Mouse (Mus musculus) lung, embryonic 15.5 days (tissue): ENCODE data around the gene Hnmt. TPM values are rescaled to one million over a fixed set of nuclear protein-coding genes. Genes with fewer than 3 reads are reported as not detected.
"Not testable (repeated sequence)": the region's sequence is repeated elsewhere in the genome, so short reads cannot be mapped to it uniquely, and the experiment has no call there.

ENCODE experiments used
- ATAC-seq: fragments of 200-750 bp; cut with Nextera tagmentation; 2 replicates; pipeline ENCODE4 v1.8.0; 2017; ENCODE audit warnings: moderate number of reproducible peaks, borderline replicate concordance; ENCODE audit not compliant: low FRiP score, low TSS enrichment; ENCODE audit errors: extremely low read depth
- H3K27ac ChIP-seq: fragments of 300-500 bp; sonication (generic); 2 replicates; pipeline ENCODE4 v1.5.1; 2015; ENCODE audit warnings: moderate library complexity, mild to moderate bottlenecking, inconsistent platforms
- H3K27me3 ChIP-seq: fragments of 300-500 bp; sonication (generic); 2 replicates; pipeline ENCODE4 v1.6.1; 2015; ENCODE audit warnings: inconsistent platforms
- H3K36me3 ChIP-seq: fragments of 300-500 bp; sonication (generic); 2 replicates; pipeline ENCODE4 v1.6.1; 2015; ENCODE audit warnings: inconsistent platforms
- H3K4me1 ChIP-seq: fragments of 300-500 bp; sonication (generic); 2 replicates; pipeline ENCODE4 v1.6.1; 2015; ENCODE audit warnings: inconsistent platforms
- H3K4me2 ChIP-seq: fragments of 300-500 bp; sonication (generic); 2 replicates; pipeline ENCODE4 v1.6.1; 2015; ENCODE audit warnings: inconsistent platforms, mild to moderate bottlenecking, moderate library complexity
- H3K4me3 ChIP-seq: fragments of 300-500 bp; sonication (generic); 2 replicates; pipeline ENCODE4 v1.5.1; 2015; ENCODE audit warnings: mild to moderate bottlenecking, inconsistent platforms
- H3K9ac ChIP-seq: fragments of 300-500 bp; sonication (generic); 2 replicates; pipeline ENCODE4 v1.6.1; 2015; ENCODE audit warnings: inconsistent platforms
- H3K9me3 ChIP-seq: fragments of 300-500 bp; sonication (generic); 2 replicates; pipeline ENCODE4 v1.6.1; 2016; ENCODE audit warnings: inconsistent platforms
- WGBS: fragments of 180-500 bp; shearing (Covaris S2); methylation state at CpG from one replicate; pipeline ENCODE4 v1.1.7; 2015; 5-methylcytosine and 5-hydroxymethylcytosine counted together
- polyA plus RNA-seq: library from polyadenylated mRNA; unstranded; fragments of >200 nt; fragmentation: Nextera tagmentation; extraction: Ambion mirVana; gene quantifications from 2 replicates; pipeline ENCODE4 v1.2.1, GENCODE M21; 2015

Gene Hnmt
- polyA plus RNA-seq, 1 experiment from 2014 or later, result 0.74 TPM

DNA sequence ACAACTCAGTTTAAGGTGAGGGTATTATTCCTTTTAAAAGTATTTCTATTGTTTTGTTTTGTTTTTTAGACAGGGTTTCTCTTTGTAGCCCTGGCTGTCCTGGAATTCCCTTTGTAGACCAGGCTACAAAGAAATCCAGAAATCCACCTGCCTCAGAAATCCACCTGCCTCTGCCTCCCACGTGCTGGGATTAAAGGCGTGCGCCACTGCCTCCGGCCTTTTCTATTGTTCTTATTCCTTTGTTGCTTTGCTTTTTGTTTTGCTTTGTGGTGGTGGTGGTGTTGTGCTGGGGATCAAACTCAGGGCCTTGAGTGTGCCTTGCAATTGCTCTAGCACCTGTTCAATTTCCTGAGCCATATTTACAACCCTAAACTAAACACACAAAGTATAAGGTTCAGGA lies 50.4 kb downstream of the Hnmt start:
- H3K27ac ChIP-seq, result no peak overlapping the region
- ATAC-seq, result no peak

DNA sequence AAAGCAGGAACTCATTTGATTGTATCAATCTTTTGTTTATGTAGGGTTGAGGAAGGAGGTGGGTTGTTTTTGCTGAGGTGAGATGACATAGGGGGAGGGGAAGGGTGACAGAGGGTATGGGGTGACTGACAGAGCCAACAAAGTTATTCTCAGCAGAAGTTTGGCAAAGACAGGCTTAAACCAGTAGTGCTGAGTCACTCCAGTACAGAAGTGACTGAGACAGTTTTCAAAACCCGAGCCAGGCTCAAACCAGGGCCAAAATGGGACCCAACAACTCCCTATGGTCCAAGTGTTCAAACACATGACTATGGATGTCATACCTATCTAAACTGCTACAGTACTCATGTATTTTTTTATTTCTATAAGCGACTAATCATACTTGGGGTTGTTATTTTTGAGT lies 52.4 kb downstream of the Hnmt start:
- no peak overlapping the region for H3K4me3 ChIP-seq
- H3K36me3 ChIP-seq, result no peaks in the 10 kb centered on the region
- no peaks in the 10 kb centered on the region for H3K27me3 ChIP-seq
- H3K4me1 ChIP-seq, result no peaks in the 10 kb centered on the region
- H3K4me2 ChIP-seq, result no peak overlapping the region
- WGBS, result 61% methylated on average over 2 of the region's 2 CpGs
- ATAC-seq, result no peak
- H3K27ac ChIP-seq, result no peak overlapping the region
- H3K9me3 ChIP-seq, result no peaks in the 10 kb centered on the region
- no peak overlapping the region for H3K9ac ChIP-seq

More for the DNA sequence above, 50.4 kb downstream of the Hnmt start:
- Histone ChIP-seq H3K4me1 (no peaks in the 10 kb centered on the region), H3K9ac (no peak overlapping the region), H3K36me3 (no peaks in the 10 kb centered on the region), H3K4me3 (no peak overlapping the region), H3K27me3 (no peaks in the 10 kb centered on the region), H3K9me3 (no peaks in the 10 kb centered on the region), H3K4me2 (no peak overlapping the region)
- WGBS, result 88% methylated on average over 4 of the region's 4 CpGs

DNA sequence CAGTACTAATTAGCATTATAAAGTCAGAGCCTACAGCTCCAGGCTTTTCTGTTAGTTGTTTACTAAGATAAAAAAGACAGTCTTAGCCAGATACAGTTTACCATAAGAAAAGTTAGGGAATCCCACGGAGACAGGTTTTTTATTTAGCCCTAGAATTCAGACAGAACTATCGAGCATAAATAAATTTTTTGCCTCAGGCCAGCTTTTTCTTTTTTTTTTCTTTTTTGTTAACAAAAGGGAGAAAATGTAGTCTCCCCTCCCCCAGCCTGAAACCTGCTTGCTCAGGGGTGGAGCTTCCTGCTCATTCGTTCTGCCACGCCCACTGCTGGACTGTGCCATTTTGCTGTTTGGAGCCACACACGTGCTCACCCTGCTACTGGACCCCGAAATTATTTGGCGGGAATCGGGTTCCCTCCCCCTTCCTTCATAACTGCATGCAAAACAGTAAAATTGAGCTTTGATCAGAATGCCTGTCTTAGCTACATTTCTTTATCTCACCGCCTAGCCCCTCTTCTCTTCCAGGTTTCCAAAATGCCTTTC lies 59.1 kb downstream of the Hnmt start:
- H3K9ac ChIP-seq, H3K4me3 ChIP-seq, H3K27ac ChIP-seq, H3K9me3 ChIP-seq, H3K36me3 ChIP-seq, H3K4me1 ChIP-seq, H3K4me2 ChIP-seq, H3K27me3 ChIP-seq, ATAC-seq: not testable (repeated sequence)
- WGBS, result 81% methylated on average over 9 of the region's 9 CpGs

DNA sequence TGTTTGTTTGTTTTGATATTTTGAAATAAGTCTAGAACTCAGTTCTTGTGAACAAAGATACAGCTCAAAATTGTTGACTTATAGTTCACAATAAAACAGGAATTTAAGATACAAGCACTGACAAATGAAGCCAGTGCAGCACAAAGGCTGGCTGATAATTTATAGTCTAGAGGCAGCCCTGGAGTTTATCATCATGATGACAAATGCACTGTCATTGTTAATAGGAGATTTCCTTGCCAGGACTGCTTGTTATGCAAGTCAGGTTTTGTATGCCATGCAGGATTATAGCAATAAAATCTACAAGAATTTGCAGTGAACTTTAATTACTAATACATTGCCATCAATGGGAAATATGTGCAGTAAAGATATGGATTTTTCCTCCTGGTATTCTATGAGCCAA lies 61.9 kb downstream of the Hnmt start:
- Histone ChIP-seq H3K27ac (no peak overlapping the region), H3K4me2 (no peak overlapping the region), H3K9me3 (no peaks in the 10 kb centered on the region), H3K4me1 (no peaks in the 10 kb centered on the region), H3K27me3 (no peaks in the 10 kb centered on the region), H3K36me3 (no peaks in the 10 kb centered on the region), H3K4me3 (no peak overlapping the region), H3K9ac (no peak overlapping the region)
- no peak for ATAC-seq

DNA sequence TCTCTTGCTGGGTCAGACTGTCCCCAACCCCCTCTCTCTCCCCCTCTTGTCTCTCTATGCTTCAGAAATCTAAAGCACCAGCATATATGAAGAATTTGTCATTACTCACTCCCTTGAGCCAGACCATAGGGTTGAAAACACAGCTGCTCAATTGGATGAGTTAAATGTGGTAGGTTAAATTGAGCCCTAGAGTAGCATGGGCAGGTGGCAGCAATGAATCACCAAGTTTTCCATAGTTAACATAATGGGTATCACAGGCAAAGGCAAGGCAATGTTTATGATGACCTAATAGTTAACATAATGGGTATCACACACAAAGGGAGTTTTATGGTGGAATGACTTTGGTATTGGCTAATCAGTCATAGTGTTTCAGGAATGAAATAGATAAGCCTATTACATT lies 65.9 kb downstream of the Hnmt start:
- Histone ChIP-seq H3K4me2 (no peak overlapping the region), H3K27ac (no peak overlapping the region), H3K9me3 (no peaks in the 10 kb centered on the region), H3K4me1 (no peaks in the 10 kb centered on the region), H3K4me3 (no peak overlapping the region), H3K36me3 (no peaks in the 10 kb centered on the region), H3K9ac (no peak overlapping the region), H3K27me3 (no peaks in the 10 kb centered on the region)
- ATAC-seq, result no peak

DNA sequence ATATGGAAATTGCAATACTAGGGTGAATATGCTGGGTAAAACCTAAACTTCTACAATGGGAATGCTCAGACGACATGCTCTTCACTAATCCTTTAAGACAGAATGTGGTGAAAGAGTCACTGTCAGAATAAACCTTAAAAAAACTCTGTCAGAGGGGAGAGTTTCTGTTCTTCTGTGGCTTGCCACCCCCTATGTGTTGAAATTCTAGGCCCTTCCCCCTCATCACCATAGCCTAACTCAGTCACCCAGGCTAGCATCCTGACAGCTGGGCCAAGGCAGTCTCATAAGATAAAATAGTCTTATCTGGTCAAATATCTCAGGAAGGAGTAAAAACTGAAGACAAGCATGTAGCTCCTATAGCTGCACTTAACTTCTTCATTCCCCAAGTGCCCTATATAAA lies 66.3 kb downstream of the Hnmt start:
- no peaks in the 10 kb centered on the region for H3K4me1 ChIP-seq
- no peak overlapping the region for H3K27ac ChIP-seq
- no peaks in the 10 kb centered on the region for H3K36me3 ChIP-seq
- WGBS, result 40% methylated on average over 1 of the region's 1 CpGs
- H3K9ac ChIP-seq, result no peak overlapping the region
- no peaks in the 10 kb centered on the region for H3K27me3 ChIP-seq
- H3K9me3 ChIP-seq, result no peaks in the 10 kb centered on the region
- no peak overlapping the region for H3K4me2 ChIP-seq
- no peak for ATAC-seq
- no peak overlapping the region for H3K4me3 ChIP-seq

DNA sequence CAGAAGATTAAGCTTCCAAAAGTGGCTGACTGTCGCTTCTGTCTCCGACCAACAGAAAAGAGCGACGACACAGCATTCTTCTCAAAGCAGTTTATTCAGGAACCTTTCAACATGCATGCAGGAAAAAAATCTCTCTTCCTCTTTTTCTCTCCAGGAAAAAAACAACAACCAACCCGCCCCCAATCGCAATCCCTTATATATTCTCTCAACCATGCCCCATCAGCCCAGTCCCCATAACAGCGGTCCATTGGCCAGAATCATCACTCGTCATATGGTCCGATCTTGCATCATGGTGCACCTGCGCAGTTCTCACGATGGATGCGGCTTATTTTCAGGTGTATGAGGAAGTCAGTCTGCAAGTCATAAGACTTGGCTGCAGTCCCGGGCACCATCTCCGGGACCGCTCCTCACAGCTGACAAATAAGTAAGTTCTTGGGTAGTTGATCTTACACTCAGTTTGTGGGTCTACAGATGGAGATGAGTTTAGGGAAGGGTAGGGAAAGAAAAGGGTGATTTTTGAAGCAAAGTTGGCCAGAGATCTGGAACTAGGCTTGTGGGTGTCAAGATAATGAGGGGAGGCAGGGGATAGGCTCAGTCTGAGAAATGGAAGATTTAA lies 88.4 kb downstream of the Hnmt start:
- not testable (repeated sequence) for H3K9me3 ChIP-seq, ATAC-seq, H3K4me2 ChIP-seq, H3K4me1 ChIP-seq, H3K4me3 ChIP-seq, H3K9ac ChIP-seq, H3K27me3 ChIP-seq, H3K36me3 ChIP-seq, H3K27ac ChIP-seq
- WGBS, result 91% methylated on average over 15 of the region's 15 CpGs

Other genes starting within 250 kb of the Hnmt start
- not detected in 2 replicates for gene Tbpl2, start 47.2 kb upstream of the Hnmt start, polyA plus RNA-seq
- not detected in 2 replicates for gene Il1f8, start 103.8 kb upstream of the Hnmt start, polyA plus RNA-seq
- gene Il1f9, start 137.1 kb upstream of the Hnmt start, polyA plus RNA-seq, result not detected in 2 replicates
- not detected in 2 replicates for gene Il1f6, start 166.0 kb upstream of the Hnmt start, polyA plus RNA-seq
- gene Il1f5, start 227.6 kb upstream of the Hnmt start, polyA plus RNA-seq, result not detected in 2 replicates
- not detected in 2 replicates for gene Il1f10, start 241.8 kb upstream of the Hnmt start, polyA plus RNA-seq